Mouse (Mus musculus): ENCODE measurements around the gene Tsc22d1. TPM values are rescaled to one million over a fixed set of nuclear protein-coding genes. Genes with fewer than 3 reads are reported as not detected.

Gene Tsc22d1
- total RNA-seq, 2 experiments from 2014 or later, result 20.2 to 51.1 TPM

- no peak for ATAC-seq (replicated peaks; ENCODE audit: low FRiP score, poor library complexity, severe bottlenecking)
Observed at GRCm38 (mm10) chr14:76508701-76509100, 93.9 kb downstream of the Tsc22d1 start.

- ATAC-seq (replicated peaks; ENCODE audit: low FRiP score, poor library complexity, severe bottlenecking), result no peak
Observed at GRCm38 (mm10) chr14:76511971-76512370, 97.2 kb downstream of the Tsc22d1 start.

GRCm38 (mm10) chr14:76513395-76514049, 98.8 kb downstream of the Tsc22d1 start:
- ATAC-seq (replicated peaks; ENCODE audit: low FRiP score, poor library complexity, severe bottlenecking), result no peak

GRCm38 (mm10) chr14:76514050-76514585, 99.4 kb downstream of the Tsc22d1 start:
- ATAC-seq (replicated peaks; ENCODE audit: low FRiP score, poor library complexity, severe bottlenecking), result no peak

- no peak for ATAC-seq (replicated peaks; ENCODE audit: low FRiP score, poor library complexity, severe bottlenecking)
Observed at GRCm38 (mm10) chr14:76515620-76516019, 100.9 kb downstream of the Tsc22d1 start.

- no peak for ATAC-seq (replicated peaks; ENCODE audit: low FRiP score, poor library complexity, severe bottlenecking)
Observed at GRCm38 (mm10) chr14:76518217-76518616, 103.5 kb downstream of the Tsc22d1 start.

- ATAC-seq (replicated peaks; ENCODE audit: low FRiP score, poor library complexity, severe bottlenecking), result peak; percentile 84
Observed at GRCm38 (mm10) chr14:76520606-76521005, 105.8 kb downstream of the Tsc22d1 start.

- no peak for ATAC-seq (replicated peaks; ENCODE audit: low FRiP score, poor library complexity, severe bottlenecking)
Observed at GRCm38 (mm10) chr14:76521308-76521707, 106.5 kb downstream of the Tsc22d1 start.

- no peak for ATAC-seq (replicated peaks; ENCODE audit: low FRiP score, poor library complexity, severe bottlenecking)
Observed at GRCm38 (mm10) chr14:76523344-76523743, 108.6 kb downstream of the Tsc22d1 start.

- no peak for ATAC-seq (replicated peaks; ENCODE audit: low FRiP score, poor library complexity, severe bottlenecking)
Observed at GRCm38 (mm10) chr14:76526467-76526866, 111.7 kb downstream of the Tsc22d1 start.

- ATAC-seq (replicated peaks; ENCODE audit: low FRiP score, poor library complexity, severe bottlenecking), result no peak
Observed at GRCm38 (mm10) chr14:76527030-76527719, 112.4 kb downstream of the Tsc22d1 start.

- no peak for ATAC-seq (replicated peaks; ENCODE audit: low FRiP score, poor library complexity, severe bottlenecking)
Observed at GRCm38 (mm10) chr14:76527758-76528313, 113.1 kb downstream of the Tsc22d1 start.

GRCm38 (mm10) chr14:76528641-76529040, 113.9 kb downstream of the Tsc22d1 start:
- no peak for ATAC-seq (replicated peaks; ENCODE audit: low FRiP score, poor library complexity, severe bottlenecking)

GRCm38 (mm10) chr14:76531027-76531660, 116.4 kb downstream of the Tsc22d1 start:
- peak; percentile 35; the same call in 1 of the 2 replicates for ATAC-seq (replicated peaks; ENCODE audit: low FRiP score, poor library complexity, severe bottlenecking)

GRCm38 (mm10) chr14:76532257-76533169, 117.8 kb downstream of the Tsc22d1 start:
- ATAC-seq (replicated peaks; ENCODE audit: low FRiP score, poor library complexity, severe bottlenecking), result peak; percentile 88

- ATAC-seq (replicated peaks; ENCODE audit: low FRiP score, poor library complexity, severe bottlenecking), result peak; percentile 40
Observed at GRCm38 (mm10) chr14:76533170-76533815, 118.5 kb downstream of the Tsc22d1 start.

GRCm38 (mm10) chr14:76535096-76535495, 120.3 kb downstream of the Tsc22d1 start:
- ATAC-seq (replicated peaks; ENCODE audit: low FRiP score, poor library complexity, severe bottlenecking), result no peak

- no peak for ATAC-seq (replicated peaks; ENCODE audit: low FRiP score, poor library complexity, severe bottlenecking)
Observed at GRCm38 (mm10) chr14:76536921-76537320, 122.2 kb downstream of the Tsc22d1 start.

Measured in erythroid progenitor cell, adult 5-6 weeks (primary cell).